Mouse (Mus musculus): Measurements from ENCODE around the gene Fcgrt.

Gene Fcgrt

GRCm38 (mm10) chr7:45082401-45083299 lies 21.0 kb downstream of the Fcgrt start:
- no peak for DNase-seq (ENCODE audit: low spot score)

- DNase-seq (ENCODE audit: low spot score), result no peak
These were observed 22.6 kb downstream of the Fcgrt start for GRCm38 (mm10) chr7:45081016-45081415.

GRCm38 (mm10) chr7:45079856-45080255 lies 23.8 kb downstream of the Fcgrt start:
- DNase-seq (ENCODE audit: low spot score), result peak; percentile 69

GRCm38 (mm10) chr7:45078513-45078912 lies 25.1 kb downstream of the Fcgrt start:
- DNase-seq (ENCODE audit: low spot score), result no peak

- DNase-seq (ENCODE audit: low spot score), result no peak
These were observed 25.8 kb downstream of the Fcgrt start for GRCm38 (mm10) chr7:45077829-45078228.

- DNase-seq (ENCODE audit: low spot score), result no peak
These were observed 26.3 kb downstream of the Fcgrt start for GRCm38 (mm10) chr7:45077322-45077721.

GRCm38 (mm10) chr7:45076501-45076900 lies 27.1 kb downstream of the Fcgrt start:
- no peak for DNase-seq (ENCODE audit: low spot score)

- DNase-seq (ENCODE audit: low spot score), result no peak
These were observed 28.2 kb downstream of the Fcgrt start for GRCm38 (mm10) chr7:45075405-45075804.

- DNase-seq (ENCODE audit: low spot score), result no peak
These were observed 29.7 kb downstream of the Fcgrt start for GRCm38 (mm10) chr7:45073949-45074348.

- no peak for DNase-seq (ENCODE audit: low spot score)
These were observed 30.4 kb downstream of the Fcgrt start for GRCm38 (mm10) chr7:45073171-45073707.

- no peak for DNase-seq (ENCODE audit: low spot score)
These were observed 31.4 kb downstream of the Fcgrt start for GRCm38 (mm10) chr7:45072230-45072629.

GRCm38 (mm10) chr7:45069671-45070070 lies 34.0 kb downstream of the Fcgrt start:
- no peak for DNase-seq (ENCODE audit: low spot score)

- no peak for DNase-seq (ENCODE audit: low spot score)
These were observed 35.7 kb downstream of the Fcgrt start for GRCm38 (mm10) chr7:45068000-45068318.

- DNase-seq (ENCODE audit: low spot score), result no peak
These were observed 36.3 kb downstream of the Fcgrt start for GRCm38 (mm10) chr7:45067190-45067999.

GRCm38 (mm10) chr7:45062239-45062835 lies 41.3 kb downstream of the Fcgrt start, which contains the start of the genes Nosip and Prrg2:
Gene Nosip, plus strand, starts transcription at chr7:45062429.
Gene Prrg2, minus strand, starts transcription at chr7:45062677.
- DNase-seq (ENCODE audit: low spot score), result peak; percentile 67

GRCm38 (mm10) chr7:45061532-45062075 lies 42.0 kb downstream of the Fcgrt start:
- DNase-seq (ENCODE audit: low spot score), result no peak

GRCm38 (mm10) chr7:45060632-45061122 lies 43.0 kb downstream of the Fcgrt start:
- DNase-seq (ENCODE audit: low spot score), result no peak

- no peak for DNase-seq (ENCODE audit: low spot score)
These were observed 44.8 kb downstream of the Fcgrt start for GRCm38 (mm10) chr7:45058607-45059571.

- DNase-seq (ENCODE audit: low spot score), result no peak
These were observed 46.7 kb downstream of the Fcgrt start for GRCm38 (mm10) chr7:45056972-45057348.

GRCm38 (mm10) chr7:45056329-45056971 lies 47.2 kb downstream of the Fcgrt start:
- no peak for DNase-seq (ENCODE audit: low spot score)

All from urinary bladder, postnatal 10 days (tissue).